Mouse (Mus musculus) thymus, postnatal 25 days (tissue): ENCODE data around the gene Tnfrsf18.

Source experiments
- DNase-seq: peaks from one replicate; pipeline ENCODE4 v3.0.0; 2022

The Tnfrsf18 gene

DNA sequence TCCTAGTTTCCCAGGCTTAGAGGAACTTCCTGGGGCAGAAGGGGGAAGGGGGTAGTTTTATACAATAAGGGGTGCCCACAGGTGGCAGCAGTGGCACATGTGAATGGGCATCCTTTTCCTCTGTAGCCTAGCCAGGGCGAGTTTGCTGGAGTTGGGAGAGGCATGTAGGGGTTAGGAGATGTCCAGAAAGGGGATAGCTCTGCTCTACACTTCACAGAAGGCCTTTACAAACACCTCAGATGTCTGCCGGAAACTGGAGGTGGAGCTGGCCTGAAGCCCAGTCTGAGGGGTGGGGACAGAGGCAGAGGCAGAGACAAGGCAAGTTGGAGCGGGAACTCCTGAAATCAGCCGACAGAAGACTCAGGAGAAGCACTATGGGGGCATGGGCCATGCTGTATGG is at the start of gene Tnfrsf18:
Gene Tnfrsf18, plus strand, starts transcription at position 152 of the 400 bp plus-strand sequence.
- peak; percentile 81 for DNase-seq

DNA sequence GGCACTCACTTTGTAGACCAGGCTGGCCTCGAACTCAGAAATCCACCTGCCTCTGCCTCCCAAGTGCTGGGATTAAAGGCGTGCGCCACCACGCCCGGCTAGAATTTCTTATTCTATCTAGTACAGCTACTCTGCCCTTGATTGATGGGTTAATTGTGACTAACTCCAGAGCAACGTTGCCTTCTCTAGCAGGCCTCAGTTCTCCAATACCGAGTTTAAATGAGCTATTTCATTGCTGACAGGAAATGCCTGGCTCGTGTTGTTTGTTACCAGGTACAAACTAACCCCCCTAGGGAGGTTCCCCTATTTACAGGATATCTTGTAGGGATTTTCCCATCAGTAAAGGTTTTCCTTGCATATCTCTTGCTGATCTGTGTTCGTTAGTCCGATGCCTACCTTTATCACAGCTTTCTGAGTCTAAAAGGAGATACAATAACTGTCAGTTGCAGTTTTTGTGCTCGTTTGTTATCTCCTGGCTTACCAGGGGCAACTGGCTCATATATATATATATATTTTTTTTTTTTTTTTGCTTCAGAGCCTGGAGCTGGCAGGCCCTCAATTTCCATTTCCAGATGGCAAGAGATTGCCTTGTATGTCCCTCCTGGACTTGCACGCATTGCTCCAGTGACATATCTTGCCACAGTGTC is 44.4 kb upstream of the Tnfrsf18 start:
- no peak for DNase-seq

DNA sequence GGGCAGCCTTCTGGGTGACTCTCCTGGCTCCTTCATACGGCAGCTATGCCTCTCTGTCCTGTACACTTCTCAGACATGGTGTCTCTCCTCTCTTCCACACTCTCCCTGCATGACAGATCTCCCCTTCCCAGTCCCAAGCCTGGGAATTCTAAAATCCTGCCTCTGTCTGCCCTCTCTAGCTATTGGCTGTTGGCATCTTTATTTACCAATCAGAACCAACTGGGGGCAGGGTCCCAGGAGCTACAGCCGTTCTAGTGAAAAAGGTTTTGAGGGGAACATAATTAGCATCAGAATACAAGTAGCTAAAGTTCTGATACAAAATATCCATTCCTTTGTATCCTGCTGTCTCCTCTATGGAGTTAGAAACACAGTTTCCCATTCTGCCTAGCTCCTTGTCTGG is 42.2 kb upstream of the Tnfrsf18 start:
- DNase-seq: no peak

DNA sequence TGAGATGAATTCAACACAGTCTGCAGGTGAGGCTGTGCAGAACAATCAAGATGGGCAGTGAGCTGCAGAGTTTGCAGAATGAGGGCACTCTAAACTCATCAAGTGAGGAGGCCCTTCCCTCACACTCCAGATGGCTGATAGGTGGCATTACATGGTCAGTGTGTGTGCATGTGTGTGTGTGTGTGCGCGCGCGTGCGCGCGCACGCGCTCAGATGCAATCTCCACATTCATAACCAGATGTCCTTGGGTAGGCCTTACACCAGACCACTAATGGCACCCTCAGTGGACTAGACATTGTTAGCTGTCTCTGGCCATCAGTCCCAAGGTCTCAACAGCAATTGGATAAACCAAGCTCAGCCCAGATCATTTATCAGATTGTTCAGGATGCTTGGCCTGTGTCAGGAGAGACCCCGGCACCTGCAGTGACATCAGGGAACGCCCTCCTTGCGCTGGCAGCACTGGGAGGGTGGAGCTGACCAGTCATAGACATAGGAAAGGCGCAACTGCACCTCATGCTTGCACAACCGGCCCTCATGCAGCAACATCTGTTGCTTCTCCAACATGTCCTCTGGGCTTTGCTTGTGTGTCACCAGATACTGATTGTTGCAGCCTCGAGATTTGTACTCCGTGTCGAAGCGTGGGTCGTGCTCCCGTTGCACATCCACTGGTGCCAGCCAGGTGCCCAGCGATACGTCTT is 34.6 kb upstream of the Tnfrsf18 start:
- no peak for DNase-seq

DNA sequence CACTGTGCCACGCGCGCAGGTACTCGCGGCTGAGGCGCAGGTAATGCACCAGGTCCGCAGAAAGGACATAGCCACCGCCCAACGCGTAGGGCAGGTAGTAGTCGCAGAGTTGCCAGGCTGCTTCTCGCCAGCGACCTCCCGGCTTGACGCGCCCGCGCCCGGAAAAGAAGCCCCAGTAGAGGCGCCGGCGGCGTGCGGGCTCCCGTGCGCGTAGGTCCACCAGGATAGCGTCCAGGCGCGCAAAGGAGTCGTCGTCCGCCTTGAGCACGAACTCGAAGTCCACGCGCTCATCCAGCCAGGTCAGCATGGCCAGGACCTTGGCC is 34.1 kb upstream of the Tnfrsf18 start:
- DNase-seq: no peak

DNA sequence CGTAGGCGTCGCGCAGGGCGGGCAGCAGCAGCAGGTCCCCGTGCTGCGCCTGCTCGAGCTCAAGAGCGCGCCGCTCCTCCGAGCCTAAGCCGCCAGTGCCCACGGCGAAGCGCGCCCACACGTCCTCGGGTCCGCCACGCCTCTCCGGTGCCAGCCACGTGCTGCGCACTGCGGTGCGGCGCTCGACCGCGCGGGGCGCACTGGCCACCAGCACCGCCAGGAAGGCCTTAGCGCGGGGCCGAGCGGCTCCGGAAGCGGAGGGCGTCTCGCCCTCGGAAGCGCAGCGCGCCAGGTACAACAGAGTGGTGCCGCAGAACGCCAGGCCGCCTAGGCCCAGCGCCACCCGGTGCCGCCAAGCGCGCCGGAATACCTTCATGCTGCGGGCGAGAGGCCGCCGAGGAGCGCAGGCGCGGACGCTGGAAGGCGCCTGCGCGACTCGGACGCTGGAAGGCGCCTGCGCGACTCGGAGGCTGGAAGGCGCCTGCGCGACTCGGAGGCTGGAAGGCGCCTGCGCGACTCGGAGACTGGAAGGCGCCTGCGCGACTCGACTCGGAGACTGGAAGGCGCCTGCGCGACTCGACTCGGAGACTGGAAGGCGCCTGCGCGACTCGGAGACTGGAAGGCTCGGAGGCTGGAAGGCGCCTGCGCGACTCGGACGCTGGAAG is 33.6 kb upstream of the Tnfrsf18 start, which contains the start of the genes B3galt6 and Sdf4:
Gene B3galt6, minus strand, starts transcription at position 409 of the 665 bp plus-strand sequence.
Gene Sdf4, plus strand, starts transcription at position 632 of the 665 bp plus-strand sequence.
- peak; percentile 88 for DNase-seq

DNA sequence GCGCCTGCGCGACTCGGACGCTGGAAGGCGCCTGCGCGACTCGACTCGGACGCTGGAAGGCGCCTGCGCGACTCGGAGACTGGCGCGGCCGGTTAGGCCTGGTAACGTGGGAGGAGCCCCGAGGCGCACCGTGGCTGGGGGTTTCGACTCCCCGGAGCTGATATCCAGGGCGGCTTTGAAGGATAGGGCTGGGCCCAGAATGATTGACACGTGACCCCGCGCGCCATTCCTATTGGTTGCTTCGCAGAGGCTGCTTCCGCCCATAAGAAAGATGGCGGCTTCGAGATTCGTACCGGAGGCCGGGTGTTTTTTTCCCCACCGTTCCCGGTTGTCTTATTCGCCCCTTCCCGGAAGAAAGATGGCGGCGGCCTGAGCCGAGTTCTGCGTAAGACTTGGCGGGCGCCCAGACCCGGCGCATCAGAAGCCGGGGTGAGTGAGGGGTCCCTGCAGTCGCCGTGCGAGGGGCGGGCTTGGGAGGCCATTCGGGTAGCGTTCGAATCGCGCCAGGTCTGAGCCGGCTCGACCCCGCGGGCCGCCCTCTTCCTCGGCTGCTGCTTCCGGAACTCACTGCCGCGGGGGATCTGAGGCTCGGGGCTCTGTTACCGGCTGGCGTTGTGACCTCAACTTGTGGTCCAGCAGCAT is 32.9 kb upstream of the Tnfrsf18 start:
- peak; percentile 98 for DNase-seq

DNA sequence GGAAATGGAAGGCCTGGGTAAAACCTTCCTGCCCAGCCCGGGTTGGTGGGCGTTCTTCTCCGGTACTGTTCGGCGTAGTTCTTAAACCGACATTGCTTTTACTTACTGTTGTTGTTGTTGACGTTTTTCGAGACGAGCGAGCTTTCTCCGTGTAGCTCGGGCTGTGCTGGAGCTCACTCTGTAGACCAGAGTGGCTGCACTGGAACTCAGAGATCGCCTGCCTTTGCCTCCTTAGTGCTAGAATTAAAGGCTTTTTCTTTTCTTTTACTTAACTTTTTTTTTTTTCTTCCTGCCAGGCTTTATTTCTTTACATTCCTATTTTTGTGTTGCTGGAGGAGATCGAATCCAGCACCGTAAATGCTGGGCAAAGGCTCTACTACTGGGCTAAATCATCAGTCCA is 32.4 kb upstream of the Tnfrsf18 start:
- DNase-seq: no peak

DNA sequence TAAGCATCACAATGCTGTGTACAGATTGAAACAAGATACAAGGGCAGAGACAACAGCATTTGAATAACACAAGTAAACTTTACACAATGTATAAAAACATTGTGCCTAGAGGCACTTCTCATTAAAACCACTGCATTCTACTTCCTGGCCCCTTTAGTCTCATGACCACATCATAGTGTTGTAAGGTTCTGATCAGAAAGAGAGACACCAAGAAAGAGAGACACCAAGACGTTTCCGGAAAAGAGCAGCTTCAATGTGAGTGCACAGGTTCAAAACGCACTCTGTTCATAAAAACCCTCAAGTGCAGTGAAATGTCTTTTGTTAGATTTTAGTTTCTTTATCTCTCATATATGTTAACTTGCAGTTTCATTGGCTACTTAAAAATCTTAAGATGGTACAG is 21.9 kb upstream of the Tnfrsf18 start:
- no peak for DNase-seq

DNA sequence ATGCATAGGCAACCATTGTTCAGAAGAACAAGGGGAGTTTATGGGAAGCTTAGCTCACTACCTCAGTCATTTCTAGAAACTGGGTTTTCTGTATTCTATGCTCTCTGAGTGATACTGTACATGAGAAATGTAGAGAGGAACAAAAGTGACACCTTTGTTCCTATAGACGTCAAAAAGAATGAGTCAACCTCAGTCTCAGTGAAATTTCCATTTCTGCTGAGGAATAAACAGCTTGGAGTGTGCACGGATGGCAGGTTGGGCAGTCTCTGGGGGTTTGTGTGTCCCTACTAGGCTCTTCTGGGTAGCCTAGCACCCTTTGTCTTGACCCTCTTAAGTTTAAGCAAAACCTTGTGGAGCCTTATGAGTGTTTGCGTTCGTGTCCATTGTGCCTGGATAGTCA is 17.6 kb upstream of the Tnfrsf18 start:
- no peak for DNase-seq

DNA sequence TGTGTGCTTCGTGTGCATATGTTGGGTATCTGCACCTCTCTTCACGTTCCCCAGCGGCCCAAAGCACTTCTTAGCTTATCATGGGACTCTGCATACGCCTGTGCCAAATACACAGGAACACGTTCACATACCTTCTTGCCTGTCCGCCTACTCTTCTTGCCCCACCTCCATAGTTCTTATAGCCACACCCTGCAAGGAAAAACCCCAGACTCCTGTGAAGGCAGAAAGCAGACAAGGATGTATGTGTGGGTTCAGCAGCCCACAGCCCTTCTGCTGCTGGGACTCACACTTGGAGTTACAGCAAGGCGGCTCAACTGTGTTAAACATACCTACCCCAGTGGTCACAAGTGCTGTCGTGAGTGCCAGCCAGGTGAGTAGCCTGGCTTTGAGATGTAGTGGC is 12.3 kb upstream of the Tnfrsf18 start, which contains the start of gene Tnfrsf4:
Gene Tnfrsf4, plus strand, starts transcription at position 207 of the 400 bp plus-strand sequence.
- no peak for DNase-seq

DNA sequence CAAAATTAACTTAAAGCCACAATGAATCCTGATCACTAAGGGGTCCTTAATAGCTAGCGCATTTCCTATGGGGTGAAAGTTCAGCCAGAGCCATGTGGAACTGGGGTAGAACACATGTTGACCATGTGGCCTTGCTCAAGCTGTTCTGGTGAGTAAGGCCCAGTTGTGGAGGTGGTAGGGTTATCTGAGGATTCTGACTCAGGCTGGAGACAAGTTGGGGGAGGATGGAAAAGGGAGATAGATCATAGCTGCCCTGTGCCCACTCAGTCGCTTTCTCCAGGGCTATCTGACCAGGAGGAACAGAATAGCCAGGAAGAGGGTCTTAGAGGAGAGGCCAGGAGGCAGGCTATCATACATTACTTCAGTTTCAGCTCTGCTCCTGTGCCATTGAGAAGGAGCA is 11.5 kb upstream of the Tnfrsf18 start:
- DNase-seq: no peak

DNA sequence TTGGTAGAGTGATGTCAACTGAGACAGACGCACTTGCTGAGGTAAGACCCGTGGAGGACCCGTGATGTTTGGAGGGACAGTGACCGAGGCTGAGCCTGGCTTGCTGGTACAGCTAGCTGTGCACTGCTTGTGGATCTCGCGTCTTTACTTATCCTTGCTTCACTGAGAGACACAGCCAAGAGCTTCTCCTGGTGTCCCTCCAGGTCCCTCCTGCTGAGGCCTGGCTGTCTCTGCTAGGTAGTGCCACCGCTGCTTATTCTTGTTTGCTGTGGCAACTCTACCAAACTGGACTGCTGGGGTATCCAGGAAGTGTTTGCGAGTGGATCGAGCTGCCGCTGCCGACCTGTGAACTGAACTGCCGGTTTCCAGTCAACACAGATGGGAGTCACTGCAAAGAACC is 6.2 kb upstream of the Tnfrsf18 start:
- no peak for DNase-seq

DNA sequence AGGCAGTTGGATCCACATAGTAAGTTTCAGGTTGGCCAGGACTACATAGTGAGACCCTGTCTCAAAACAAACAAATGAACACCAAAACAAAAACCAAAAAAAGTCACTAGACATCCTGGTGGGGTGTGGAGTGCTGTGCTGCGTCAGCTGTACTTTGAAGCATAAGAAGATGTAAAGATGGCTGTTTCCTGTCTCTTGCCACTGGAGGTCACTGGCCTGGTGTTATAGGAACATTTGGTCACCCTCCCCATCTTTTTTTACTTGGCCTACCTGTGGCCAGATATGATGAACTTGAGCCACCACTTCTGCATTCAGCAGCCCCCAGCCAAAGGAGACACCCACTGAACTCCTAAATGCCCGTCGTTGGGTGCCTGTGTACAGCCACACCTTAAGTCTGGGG is 4.6 kb upstream of the Tnfrsf18 start:
- DNase-seq: no peak

DNA sequence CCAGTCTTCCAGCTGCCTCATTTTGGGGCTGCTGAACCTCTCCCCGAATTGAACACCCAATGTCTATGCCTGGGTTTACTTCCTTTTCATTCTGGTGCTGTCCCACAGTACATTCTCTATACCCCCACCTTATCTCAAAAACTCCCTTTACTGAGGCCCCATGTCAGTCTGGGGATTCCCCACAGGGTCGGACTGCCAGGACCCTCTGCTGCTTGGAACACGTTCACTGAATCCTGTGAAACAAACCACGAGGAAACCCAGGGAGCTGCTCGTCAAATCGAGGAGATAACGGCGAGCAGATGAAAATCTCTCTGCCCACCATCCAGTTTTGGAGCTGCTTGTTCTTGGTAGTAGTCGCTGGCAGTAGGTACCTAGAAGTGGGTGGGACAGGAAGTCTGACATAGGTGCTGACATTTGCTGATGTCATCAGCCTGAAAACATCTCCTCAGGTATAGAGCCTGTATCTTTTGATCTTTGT is 4.0 kb upstream of the Tnfrsf18 start:
- peak; percentile 46 for DNase-seq

DNA sequence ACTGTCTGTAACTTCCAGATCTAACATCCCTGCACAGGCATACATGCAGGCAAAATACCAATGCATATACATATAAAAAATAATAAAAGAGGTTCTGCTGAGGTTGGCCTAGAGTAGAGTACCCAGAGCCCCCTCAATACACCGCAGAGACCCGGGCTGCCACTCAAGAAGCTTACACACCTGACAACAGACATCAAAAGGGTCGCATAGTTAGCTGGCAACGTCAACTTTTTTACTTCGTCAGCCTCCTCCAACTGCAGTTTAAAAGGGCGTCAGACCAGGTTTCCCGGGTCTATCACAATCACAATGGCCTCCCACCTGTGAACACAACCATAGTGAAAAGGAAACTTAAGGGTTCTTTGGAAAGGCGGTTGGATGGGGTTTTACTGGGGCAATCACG is 2.4 kb upstream of the Tnfrsf18 start:
- DNase-seq: peak; percentile 54

DNA sequence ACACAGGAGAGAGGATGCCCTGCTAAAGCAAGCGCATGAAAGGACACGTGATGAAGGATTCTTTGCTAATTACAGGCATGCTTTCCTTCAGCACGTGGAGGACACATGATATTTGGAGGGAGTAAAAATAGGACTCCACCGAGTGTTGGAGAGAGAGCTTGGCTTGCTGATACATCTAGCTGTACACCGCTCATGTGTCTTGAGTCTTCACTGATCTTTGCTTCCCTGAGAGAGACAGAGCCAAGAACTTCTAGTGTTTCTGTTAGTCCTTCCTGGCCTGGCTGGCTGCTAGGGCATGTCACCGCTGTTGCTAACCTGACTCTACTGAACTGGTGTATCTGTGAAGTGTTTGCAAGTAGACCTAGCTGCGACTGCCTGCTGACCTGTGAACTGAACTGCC is 1.8 kb upstream of the Tnfrsf18 start:
- DNase-seq: no peak

DNA sequence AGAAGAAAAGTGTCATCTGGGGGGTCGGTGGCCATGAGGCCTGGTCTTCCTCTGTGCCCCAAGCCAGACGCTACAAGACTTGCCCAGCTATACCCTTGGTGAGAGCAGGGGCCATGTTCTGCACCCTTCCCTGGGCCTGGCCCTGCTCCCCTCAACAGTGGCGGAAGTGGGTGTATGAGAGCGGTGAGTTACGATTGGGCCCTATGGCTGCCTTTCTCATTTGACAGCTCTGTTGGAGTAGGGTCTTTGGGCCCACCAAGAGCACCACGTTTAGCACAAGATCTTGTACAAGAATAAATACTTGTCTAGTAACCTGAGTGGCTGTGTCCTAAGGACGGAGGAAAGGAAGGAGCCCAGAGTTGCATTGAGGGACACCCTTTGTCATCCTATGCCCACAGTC is 2.6 kb downstream of the Tnfrsf18 start:
- no peak for DNase-seq

DNA sequence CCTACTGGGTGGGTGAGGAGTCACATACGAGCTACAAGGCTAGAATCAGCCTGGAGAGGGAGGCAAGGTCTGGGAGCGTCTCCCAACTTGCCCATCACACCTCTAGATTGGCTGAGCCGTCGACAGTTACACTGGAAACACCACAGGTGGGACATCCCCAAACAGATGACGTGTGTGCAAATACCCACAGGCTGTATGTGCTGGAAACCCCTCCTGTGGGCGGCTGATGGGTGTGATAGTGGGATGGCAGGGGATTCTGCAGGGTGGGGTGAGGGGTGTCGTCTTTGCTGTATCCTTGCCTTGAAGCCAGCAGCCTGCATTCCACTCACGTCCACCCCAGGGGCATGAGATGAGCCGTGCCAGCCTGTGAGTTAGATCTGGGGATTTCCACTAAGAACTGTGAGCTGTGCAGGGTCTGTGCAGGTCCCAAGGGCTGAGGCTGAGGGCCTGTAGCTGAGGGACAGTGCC is 4.7 kb downstream of the Tnfrsf18 start:
- no peak for DNase-seq

DNA sequence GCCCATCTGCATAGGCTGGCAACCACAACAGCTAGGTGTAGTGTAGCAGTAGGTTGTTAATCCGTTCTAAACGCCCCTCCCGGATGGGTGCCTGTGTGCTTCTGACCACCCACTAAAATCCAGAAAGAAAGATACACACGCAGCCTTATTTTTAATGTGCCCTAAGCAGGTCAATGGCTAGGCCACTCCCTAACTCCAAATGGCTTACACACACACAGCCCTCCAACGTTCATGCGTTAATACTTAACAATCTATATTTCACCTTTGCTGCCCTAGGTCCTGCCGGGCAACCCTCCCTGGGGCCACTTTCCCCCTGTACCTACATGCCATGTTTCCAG is 5.3 kb downstream of the Tnfrsf18 start:
- no peak for DNase-seq

DNA sequence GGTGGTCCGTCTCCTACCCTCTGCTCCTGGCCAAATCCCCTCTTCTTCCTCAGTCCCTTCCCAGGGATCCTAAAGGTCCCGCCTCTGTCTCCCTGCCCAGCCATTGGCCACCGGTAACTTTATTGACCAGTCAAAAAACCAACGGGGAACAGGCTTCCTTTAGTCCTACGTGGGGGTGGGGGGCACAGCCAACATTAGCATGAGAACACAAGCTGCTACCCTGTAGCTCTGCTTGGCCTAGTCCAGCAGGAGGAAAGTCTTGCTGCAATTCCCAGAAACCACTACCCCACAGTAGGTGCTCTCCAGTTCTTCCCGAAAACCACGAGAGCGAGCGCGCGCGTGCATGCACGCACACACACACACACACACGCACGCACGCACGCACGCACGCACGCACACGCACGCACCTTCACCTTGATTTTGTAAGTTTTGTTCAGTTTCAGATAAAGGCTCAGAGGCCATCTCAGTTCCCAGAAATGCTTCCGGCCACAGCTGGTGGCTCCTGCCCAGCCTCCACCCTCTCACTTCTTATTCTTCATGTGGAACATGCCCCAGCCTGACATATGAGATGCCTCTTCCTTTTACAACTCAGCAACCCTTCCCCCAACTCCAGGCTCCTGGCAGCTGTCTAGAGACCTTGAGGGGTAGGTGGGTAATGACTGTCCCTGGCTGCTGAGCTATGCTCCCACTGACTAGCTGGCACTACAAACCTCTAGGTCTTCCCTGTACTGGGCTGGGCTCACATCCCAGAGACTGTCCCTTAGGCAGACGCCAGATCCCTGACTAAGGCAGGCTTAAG is 5.8 kb downstream of the Tnfrsf18 start:
- peak; percentile 66 for DNase-seq

DNA sequence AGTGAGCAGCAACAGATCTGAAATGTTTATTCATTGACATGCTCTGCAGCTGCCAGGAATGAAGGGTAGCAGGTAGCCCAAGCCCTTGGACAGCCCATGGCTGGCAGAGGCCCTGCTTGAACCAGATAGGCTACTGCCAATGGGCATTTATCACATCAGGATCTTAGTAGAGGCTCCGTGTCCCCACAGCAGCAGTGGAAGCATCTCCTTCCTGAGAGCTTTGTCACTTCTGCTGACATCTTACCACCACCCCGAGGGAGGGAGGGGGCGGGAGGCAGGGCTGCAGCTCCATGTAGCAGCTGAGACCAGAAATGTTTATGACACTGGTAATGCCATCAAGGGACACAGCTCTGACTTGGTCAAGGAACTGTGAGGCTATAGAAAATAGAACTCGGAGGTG is 6.9 kb downstream of the Tnfrsf18 start:
- peak; percentile 54 for DNase-seq
